In the genomic region with DNA sequence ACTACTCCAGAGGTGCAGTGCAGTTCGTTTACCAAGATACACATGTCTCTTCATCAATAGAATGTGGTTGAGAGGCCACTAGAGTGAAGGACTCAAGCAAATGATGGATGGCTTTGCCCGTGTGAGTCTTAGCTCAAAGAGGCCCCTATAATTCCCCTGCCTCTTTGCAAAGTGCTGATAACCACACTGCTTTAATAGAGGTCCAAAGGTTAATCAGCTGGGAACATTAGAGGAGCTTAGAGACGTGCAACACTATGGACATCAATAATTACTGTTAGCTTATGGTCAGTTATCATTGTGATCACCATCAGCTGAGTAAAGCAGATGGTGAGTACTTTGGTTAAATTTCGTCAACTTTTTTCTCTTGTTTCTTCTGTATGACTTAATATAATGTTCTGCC, we compare ENCODE assay signal across 21 mouse cellular contexts.
"Had no signal": no experiment of that assay in that cellular context is flagged by ENCODE, and none has a peak within 500 bp of the region (broad histone marks: within the 10 kb centered on the region; RNA-seq: fewer than 3 reads in every experiment).

No protein-coding gene starts in this region.

- DNase-seq: kidney, adult 2 months; kidney, postnatal 25 days; layer of hippocampus, adult 9-11 months; liver; lung, adult 18-20 months; lung, postnatal 10 days; right cerebral cortex, adult 18-20 months; right cerebral cortex, postnatal 14 days; right cerebral cortex, postnatal 4 days; thymus, adult 18-20 months; thymus, postnatal 36 days had no signal

- H3K36me3 ChIP-seq: limb, embryonic 10.5 days; limb, embryonic 13.5 days; liver, embryonic 12.5 days; liver, embryonic 15.5 days; lung, embryonic 15.5 days; midbrain, embryonic 13.5 days had no signal

- H3K9me3 ChIP-seq: limb, embryonic 10.5 days; limb, embryonic 13.5 days; liver, embryonic 12.5 days; liver, embryonic 15.5 days; lung, embryonic 15.5 days; midbrain, embryonic 13.5 days had no signal

- H3K4me1 ChIP-seq: limb, embryonic 10.5 days; limb, embryonic 13.5 days; liver, embryonic 12.5 days; liver, embryonic 15.5 days; lung, embryonic 15.5 days; midbrain, embryonic 13.5 days had no signal

- ATAC-seq: liver, embryonic 12.5 days; midbrain, embryonic 13.5 days; midbrain, embryonic 16.5 days had no signal

- H3K27me3 ChIP-seq: limb, embryonic 13.5 days; liver, embryonic 12.5 days; liver, embryonic 15.5 days; lung, embryonic 15.5 days; midbrain, embryonic 13.5 days had no signal

- H3K9ac ChIP-seq: limb, embryonic 13.5 days; liver, embryonic 12.5 days; liver, embryonic 15.5 days; lung, embryonic 15.5 days; midbrain, embryonic 13.5 days had no signal

- H3K27ac ChIP-seq: kidney, postnatal 0 days; layer of hippocampus, adult 2 months; limb, embryonic 10.5 days; limb, embryonic 13.5 days; liver, embryonic 12.5 days; liver, embryonic 15.5 days; lung, embryonic 15.5 days; macrophage; midbrain, embryonic 13.5 days had no signal

- H3K4me3 ChIP-seq: layer of hippocampus, adult 2 months; limb, embryonic 10.5 days; limb, embryonic 13.5 days; liver, embryonic 12.5 days; liver, embryonic 15.5 days; lung, embryonic 15.5 days; midbrain, embryonic 13.5 days had no signal

- H3K4me2 ChIP-seq: limb, embryonic 13.5 days; liver, embryonic 12.5 days; liver, embryonic 15.5 days; lung, embryonic 15.5 days; midbrain, embryonic 13.5 days had no signal
